Comparison of ENCODE assay signal across 8 mouse cellular contexts in the genomic region with DNA sequence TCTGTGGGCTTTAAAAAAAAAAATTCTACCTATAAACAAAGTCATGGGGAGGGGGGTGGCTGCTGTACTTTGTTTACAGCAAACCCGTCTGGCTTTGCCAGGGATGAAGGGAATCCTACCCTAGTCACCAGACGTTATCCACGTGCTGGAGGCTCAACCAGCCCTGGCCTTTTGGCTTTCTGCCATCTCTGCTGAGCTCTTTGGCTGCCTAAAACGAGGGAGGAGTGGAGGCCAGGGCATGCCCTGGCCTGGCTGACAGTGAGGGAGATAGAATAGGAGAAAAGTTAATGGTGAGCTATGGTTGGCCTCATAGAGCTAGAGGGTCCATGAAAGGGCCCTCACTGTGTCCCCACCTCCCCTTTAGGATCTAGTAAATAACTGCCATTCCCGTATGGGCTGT.
DNase-seq lines count a peak whose midpoint lies in the region; ATAC-seq lines count a peak whose summit lies in the region.

No protein-coding gene starts in this region.

- intact Hi-C loops in gastrocnemius, postnatal 14 days (cut with DNase I; ENCODE audit: low total_unique reads): no loop called here

- ATAC-seq in CD4-positive, CD25-positive, alpha-beta regulatory T cell, adult 4 months: no peak

- peak; percentile 26 for DNase-seq in gastrocnemius, postnatal 14 days
- DNase-seq in gastrocnemius, adult 18-20 months (ENCODE audit: low spot score): no peak
- peak; percentile 49 for DNase-seq in Muller cell, postnatal 12 days (ENCODE audit: inconsistent ontology term)
- peak; percentile 89 for DNase-seq in cerebellum, postnatal 10 days
- peak; percentile 30 to 41 for DNase-seq in kidney, postnatal 4 days
- DNase-seq in layer of hippocampus, adult 9-10 months (ENCODE audit: low spot score): no peak
- DNase-seq in spleen, adult 18-20 months: no peak

Comparison
In these comparisons a context has a peak if more than half of its experiments do, and no peak if none do; other contexts are left out.
1. DNase-seq: peak in gastrocnemius, postnatal 14 days (single experiment), Muller cell, postnatal 12 days (single experiment), cerebellum, postnatal 10 days (2 of 2) and kidney, postnatal 4 days (2 of 2); none in gastrocnemius, adult 18-20 months (single experiment), layer of hippocampus, adult 9-10 months (single experiment) and spleen, adult 18-20 months (0 of 2).